Mouse (Mus musculus): ENCODE data around the gene Casp2. TPM values are rescaled to one million over a fixed set of nuclear protein-coding genes. Genes with fewer than 3 reads are reported as not detected.

The Casp2 gene
- polyA plus RNA-seq, 1 experiment = 19.7 TPM

DNA sequence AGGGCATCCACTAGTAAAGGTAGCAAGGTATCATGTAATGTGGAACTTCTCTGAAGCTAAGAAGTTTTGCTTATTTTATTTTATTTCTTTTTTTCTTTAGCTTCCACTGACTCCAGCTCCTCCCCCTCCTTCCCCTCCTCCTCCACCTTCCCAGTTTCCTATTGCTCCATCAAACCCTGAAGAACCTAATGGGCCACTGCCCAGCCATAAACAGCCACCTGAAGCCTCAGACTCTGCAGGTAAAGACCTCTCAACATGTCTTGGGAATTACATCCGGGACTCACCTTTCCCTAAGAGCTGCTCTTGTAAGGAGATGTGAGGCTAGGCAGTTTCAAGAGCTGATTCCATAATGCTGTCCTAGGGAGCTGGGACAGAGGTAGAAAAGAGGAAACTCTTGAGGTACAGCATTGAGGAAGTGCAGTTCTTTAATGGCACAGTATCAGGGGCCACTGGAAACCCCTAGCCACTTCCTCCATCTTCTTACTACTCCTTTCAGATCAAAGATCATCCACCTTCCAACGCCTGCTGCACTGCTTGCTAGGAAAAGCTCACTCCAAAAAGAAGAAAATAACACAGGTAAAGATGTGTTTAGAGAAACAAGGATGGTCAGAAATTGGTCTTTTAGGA is 45.8 kb downstream of the Casp2 start:
- Histone ChIP-seq H3K27ac (ENCODE audit: insufficient read depth, low read length) (no peak overlapping the region), H3K4me1 (ENCODE audit: control insufficient read depth, insufficient read depth, low read length) (no peaks in the 10 kb centered on the region), H3K4me3 (ENCODE audit: insufficient read depth, low read length) (no peak overlapping the region)
- TF ChIP-seq CTCF (IDR thresholded peaks at IDR 0.05; ENCODE audit: extremely low read depth, insufficient read depth, low read length) (no peak), POLR2A (IDR thresholded peaks at IDR 0.05; ENCODE audit: extremely low read depth, insufficient read depth, low read length) (no peak)

DNA sequence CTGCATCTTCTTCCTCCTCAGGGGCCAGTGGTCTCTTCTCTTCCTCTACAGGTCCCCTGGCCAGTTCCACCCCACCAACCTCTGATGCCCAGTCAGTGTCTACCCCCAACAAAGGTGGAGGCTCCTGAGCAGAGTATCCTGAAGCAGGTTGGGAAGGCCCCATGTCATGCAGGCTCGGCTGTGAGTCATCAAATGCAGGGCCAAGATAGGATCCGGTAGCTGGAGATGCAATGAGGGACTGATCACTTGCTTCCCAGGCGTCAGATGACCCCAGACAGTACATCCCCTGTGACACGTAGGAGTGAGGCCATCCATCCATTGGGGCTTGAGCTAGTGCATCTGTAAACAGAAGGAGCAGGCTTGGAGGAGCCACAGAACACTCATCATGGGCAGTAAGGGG is 53.5 kb downstream of the Casp2 start:
- H3K27ac ChIP-seq (ENCODE audit: insufficient read depth, low read length) = no peak overlapping the region
- TF ChIP-seq POLR2A (IDR thresholded peaks at IDR 0.05; ENCODE audit: extremely low read depth, insufficient read depth, low read length) (no peak), CTCF (IDR thresholded peaks at IDR 0.05; ENCODE audit: extremely low read depth, insufficient read depth, low read length) (no peak)
- H3K4me1 ChIP-seq (ENCODE audit: control insufficient read depth, insufficient read depth, low read length) = peaks cover 2% of the 10 kb centered on the region; the same call in 1 of the 2 replicates
- no peak overlapping the region for H3K4me3 ChIP-seq (ENCODE audit: insufficient read depth, low read length)

DNA sequence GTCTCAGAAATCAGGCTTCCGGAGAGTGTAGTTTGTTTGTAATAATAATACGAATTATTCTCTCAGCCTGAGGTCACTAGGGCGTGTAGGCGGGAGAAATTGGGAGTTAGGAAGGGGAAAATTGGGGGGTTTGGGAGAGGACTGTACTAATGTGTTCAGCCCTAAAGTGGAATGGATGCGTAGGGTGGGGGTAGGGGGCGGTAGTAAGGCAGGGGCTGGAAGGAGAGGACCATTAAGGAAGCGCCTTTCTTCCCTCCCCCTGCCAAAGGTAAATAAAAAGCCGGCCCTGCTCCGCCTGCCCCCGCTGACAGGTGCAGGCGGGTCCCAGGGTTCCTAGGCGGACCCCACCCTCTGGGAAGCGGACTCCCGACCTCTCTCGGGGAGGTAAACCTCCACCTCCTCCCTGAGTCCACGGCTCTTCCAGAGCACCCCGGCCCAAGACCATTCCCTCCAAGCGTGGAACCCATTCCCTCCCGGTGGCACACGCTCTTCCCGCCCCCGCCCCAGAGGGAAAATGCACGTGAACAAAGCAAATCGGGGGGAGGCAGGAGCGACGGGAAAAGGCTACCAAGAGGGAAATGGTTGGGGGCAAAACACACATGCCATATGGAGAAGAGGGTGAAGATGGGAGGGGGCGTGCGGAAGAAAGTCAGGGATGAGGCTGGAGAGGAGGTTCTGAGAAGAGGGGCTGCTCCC is 58.7 kb downstream of the Casp2 start:
- peak overlapping the region; percentile 92 for H3K4me3 ChIP-seq (ENCODE audit: insufficient read depth, low read length)
- TF ChIP-seq CTCF (IDR thresholded peaks at IDR 0.05; ENCODE audit: extremely low read depth, insufficient read depth, low read length) (no peak), POLR2A (IDR thresholded peaks at IDR 0.05; ENCODE audit: extremely low read depth, insufficient read depth, low read length) (no peak)
- no peaks in the 10 kb centered on the region; the same call in 1 of the 2 replicates for H3K4me1 ChIP-seq (ENCODE audit: control insufficient read depth, insufficient read depth, low read length)
- peak overlapping the region; percentile 97 for H3K27ac ChIP-seq (ENCODE audit: insufficient read depth, low read length)

DNA sequence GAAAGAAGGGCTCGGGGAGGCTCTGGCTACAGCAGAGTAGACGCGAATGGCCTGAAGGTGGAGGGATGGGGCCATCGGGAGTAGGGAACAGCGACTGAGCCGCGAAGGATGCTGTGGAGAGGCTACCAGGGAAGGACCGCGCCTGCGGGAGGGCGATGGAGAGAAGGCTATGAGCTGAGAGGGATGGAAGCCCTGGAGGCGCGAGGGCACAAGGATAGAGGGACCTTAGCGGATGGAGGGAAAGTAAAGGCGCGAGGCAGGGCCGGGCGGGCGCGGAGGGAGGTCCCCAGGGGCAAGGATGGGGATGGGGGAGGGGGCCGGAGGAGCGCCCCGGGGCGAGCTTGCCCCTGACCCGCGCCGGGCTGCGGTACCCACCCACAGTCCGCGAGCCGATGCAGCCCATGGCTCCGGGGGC is 59.3 kb downstream of the Casp2 start:
- Histone ChIP-seq H3K4me1 (ENCODE audit: control insufficient read depth, insufficient read depth, low read length) (no peaks in the 10 kb centered on the region; the same call in 1 of the 2 replicates), H3K27ac (ENCODE audit: insufficient read depth, low read length) (peak overlapping the region; percentile 97), H3K4me3 (ENCODE audit: insufficient read depth, low read length) (peak overlapping the region; percentile 92)
- TF ChIP-seq POLR2A (IDR thresholded peaks at IDR 0.05; ENCODE audit: extremely low read depth, insufficient read depth, low read length) (0 out of 2 replicates have a peak, but pooled peaks have one; percentile 15), CTCF (IDR thresholded peaks at IDR 0.05; ENCODE audit: extremely low read depth, insufficient read depth, low read length) (no peak)

DNA sequence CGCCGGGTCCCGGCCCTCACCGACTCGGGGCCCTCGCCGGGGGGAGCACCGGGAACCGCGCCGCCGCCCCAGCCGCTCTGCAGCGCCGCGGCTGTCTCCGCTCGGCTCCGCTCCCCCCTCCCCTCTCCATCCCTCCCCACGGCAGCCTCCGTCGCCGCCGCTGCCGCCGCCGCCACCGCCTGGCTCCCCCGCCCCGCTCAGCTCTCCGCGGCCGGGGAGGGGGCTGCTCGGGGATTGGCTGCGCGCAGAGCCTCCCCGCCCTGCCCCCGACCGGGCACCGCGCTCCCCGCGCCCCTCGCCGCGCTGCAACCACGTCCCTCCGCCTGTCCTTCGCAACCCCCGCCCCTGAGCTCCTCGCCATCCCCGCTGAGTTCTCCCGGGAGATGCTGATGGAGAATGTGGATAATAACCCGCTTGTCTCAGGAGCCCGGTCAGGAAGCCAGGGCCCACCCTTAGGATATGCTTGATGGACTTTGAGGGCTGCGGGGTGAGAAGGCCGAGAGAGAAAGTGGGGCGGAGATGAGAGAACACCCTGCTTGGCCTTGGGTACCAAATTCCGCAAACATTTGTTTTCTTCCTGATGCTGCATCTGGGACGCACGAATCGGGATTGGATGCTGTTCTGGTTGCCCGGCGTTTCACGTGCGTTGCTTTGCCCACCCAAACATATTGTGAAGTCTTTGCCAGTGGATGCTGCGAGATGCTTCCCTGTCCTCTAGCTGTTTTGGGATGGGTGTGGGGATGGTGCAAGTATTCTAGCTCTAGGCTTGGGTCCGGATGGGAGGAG is 59.9 kb downstream of the Casp2 start, which contains the start of gene Fam131b:
Fam131b (minus strand) TSS at position 162 of the 786 bp plus-strand sequence.
- TF ChIP-seq CTCF (IDR thresholded peaks at IDR 0.05; ENCODE audit: extremely low read depth, insufficient read depth, low read length) (no peak), POLR2A (IDR thresholded peaks at IDR 0.05; ENCODE audit: extremely low read depth, insufficient read depth, low read length) (peak; percentile 48; the same call in 1 of the 2 replicates)
- no peaks in the 10 kb centered on the region; the same call in 1 of the 2 replicates for H3K4me1 ChIP-seq (ENCODE audit: control insufficient read depth, insufficient read depth, low read length)
- peak within 1 kb of the TSS; percentile 97 for H3K27ac ChIP-seq (ENCODE audit: insufficient read depth, low read length)
- peak within 1 kb of the TSS; percentile 92 for H3K4me3 ChIP-seq (ENCODE audit: insufficient read depth, low read length)

DNA sequence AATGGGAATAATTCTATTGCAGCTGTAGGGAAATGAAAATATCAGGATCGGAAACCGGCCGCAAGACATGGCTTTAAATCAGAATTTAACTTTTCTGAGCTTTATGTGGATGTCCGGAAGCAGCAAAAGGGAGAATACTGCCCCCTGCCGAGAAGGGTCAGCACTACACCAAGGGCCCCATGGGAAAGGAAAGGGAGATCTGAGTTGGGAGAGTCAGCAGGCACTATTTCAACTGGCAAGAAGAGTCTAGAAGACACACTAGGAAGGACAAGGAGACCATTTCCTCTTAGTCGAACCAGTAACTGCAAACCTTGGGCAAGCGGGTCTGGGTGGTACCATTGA is 60.5 kb downstream of the Casp2 start:
- no peak for TF ChIP-seq POLR2A (IDR thresholded peaks at IDR 0.05; ENCODE audit: extremely low read depth, insufficient read depth, low read length)
- peak; percentile 84 for TF ChIP-seq CTCF (IDR thresholded peaks at IDR 0.05; ENCODE audit: extremely low read depth, insufficient read depth, low read length)
- Histone ChIP-seq H3K27ac (ENCODE audit: insufficient read depth, low read length) (no peak overlapping the region), H3K4me3 (ENCODE audit: insufficient read depth, low read length) (peak overlapping the region; percentile 92), H3K4me1 (ENCODE audit: control insufficient read depth, insufficient read depth, low read length) (no peaks in the 10 kb centered on the region; the same call in 1 of the 2 replicates)

DNA sequence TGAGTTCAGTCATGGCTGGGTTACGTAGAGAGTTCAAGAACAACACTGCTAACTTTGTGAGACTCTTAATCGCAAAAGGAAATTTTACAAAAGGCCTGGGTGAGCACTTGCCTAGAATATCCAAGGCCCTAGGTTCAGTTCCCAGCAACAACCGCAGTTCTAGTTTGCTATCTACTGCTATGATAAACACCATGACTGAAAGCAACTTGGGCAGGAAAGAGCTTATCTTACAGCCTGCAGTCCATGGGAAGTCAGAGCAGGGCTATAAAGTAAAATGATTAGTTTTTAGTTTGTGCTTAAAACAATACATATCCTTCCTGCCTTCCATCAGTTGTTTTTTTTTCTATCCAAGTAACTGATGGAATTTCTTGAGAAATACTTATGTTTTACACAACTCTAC is 61.7 kb downstream of the Casp2 start:
- TF ChIP-seq POLR2A (IDR thresholded peaks at IDR 0.05; ENCODE audit: extremely low read depth, insufficient read depth, low read length) = no peak
- no peak for TF ChIP-seq CTCF (IDR thresholded peaks at IDR 0.05; ENCODE audit: extremely low read depth, insufficient read depth, low read length)
- Histone ChIP-seq H3K4me3 (ENCODE audit: insufficient read depth, low read length) (no peak overlapping the region), H3K27ac (ENCODE audit: insufficient read depth, low read length) (no peak overlapping the region), H3K4me1 (ENCODE audit: control insufficient read depth, insufficient read depth, low read length) (no peaks in the 10 kb centered on the region; the same call in 1 of the 2 replicates)

DNA sequence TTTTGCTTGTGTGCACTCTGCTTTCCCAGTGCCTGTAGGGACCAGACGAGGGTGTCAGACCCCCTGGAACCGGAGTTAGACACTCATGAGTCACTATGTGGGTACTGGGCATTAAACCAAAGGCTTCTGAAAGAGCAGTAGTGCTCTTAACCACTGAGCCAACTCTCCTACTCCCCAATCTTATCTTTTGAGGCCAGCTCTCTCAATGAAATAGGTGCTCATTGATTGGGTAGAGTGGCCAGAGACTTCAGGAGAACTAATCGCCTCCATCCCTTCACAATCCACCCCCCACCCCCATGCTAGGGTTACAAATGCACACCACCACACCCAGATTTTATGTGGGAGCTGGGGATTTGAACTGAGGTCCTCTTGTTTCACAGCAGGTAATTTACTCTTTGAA is 64.0 kb downstream of the Casp2 start:
- TF ChIP-seq POLR2A (IDR thresholded peaks at IDR 0.05; ENCODE audit: extremely low read depth, insufficient read depth, low read length) (no peak), CTCF (IDR thresholded peaks at IDR 0.05; ENCODE audit: extremely low read depth, insufficient read depth, low read length) (no peak)
- Histone ChIP-seq H3K27ac (ENCODE audit: insufficient read depth, low read length) (no peak overlapping the region), H3K4me3 (ENCODE audit: insufficient read depth, low read length) (no peak overlapping the region), H3K4me1 (ENCODE audit: control insufficient read depth, insufficient read depth, low read length) (no peaks in the 10 kb centered on the region; the same call in 1 of the 2 replicates)

DNA sequence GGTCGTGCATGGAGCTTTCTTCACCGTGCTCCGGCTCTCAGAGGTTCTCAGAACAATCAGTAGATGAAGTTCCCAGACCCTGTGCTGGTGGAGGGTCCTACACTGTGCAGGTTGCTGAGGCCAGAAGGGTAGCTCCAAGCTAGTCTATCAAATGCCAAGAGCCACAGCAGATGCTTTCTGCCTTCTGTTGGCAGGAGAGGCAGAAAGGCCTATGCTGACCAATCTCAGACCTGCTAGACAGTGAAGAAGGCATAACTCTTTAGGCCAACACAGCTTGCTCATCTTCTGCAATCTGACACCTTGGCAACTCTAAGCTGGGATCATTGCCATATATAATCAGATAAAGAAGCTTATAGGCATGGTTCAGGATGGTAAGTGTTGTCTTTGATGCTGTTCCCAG is 65.4 kb downstream of the Casp2 start:
- no peak for TF ChIP-seq POLR2A (IDR thresholded peaks at IDR 0.05; ENCODE audit: extremely low read depth, insufficient read depth, low read length)
- no peak for TF ChIP-seq CTCF (IDR thresholded peaks at IDR 0.05; ENCODE audit: extremely low read depth, insufficient read depth, low read length)
- Histone ChIP-seq H3K27ac (ENCODE audit: insufficient read depth, low read length) (no peak overlapping the region), H3K4me3 (ENCODE audit: insufficient read depth, low read length) (no peak overlapping the region), H3K4me1 (ENCODE audit: control insufficient read depth, insufficient read depth, low read length) (no peaks in the 10 kb centered on the region; the same call in 1 of the 2 replicates)
